Mouse (Mus musculus): ENCODE data around the gene Spatc1l. TPM values are rescaled to one million over a fixed set of nuclear protein-coding genes. Genes with fewer than 3 reads are reported as not detected.

Gene Spatc1l
- polyA plus RNA-seq, 2 experiments from 2014 or later, result not detected

DNA sequence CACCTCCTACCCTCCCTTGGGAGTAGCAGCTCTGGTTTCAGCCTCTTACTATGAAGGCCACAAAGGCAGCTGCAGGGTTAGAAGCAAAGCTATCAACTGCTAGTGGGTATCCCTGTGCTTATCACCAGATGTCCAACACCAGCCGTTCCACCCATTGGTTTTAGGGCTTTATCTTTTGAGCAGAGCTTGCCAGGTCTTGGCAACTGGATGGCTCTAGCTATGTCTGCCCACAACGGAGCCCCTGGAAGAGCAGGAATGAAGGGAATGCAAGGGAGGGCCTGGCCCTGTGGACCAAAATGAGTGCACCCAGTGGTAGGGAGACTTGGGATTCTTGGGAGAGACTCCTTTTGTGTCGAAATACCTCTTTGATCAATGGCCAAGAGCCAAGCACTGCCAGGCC is 40.6 kb downstream of the Spatc1l start:
- ATAC-seq, result no peak

DNA sequence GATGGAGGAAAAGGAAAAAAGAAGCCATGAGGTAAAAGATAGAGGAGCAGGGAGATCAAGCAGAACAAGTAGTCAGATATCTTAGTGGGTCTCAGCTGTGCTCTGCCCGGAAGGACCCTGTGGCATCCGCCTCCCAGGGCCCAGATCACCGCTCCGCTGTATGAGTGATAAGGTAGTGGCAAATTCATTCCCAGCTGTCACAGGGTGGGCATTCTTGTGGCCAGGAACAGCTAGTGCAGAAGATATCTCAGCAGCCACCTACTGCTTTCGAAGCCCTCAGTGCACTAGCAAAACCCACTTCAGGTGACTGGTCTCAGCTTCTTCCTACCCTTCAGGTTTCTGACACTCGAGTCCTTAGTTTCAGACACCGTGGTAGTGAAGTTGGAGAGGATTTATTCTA is 50.4 kb downstream of the Spatc1l start:
- no peak for ATAC-seq

Other genes with a start within 250 kb of the Spatc1l start
- 1 to 10 TPM; 2.0 to 2.6 TPM for gene Dip2a, start 217.0 kb upstream of the Spatc1l start, polyA plus RNA-seq (2017; shearing (Covaris generic))
- gene AC141477.1, start 121.8 kb upstream of the Spatc1l start, polyA plus RNA-seq (2017; shearing (Covaris generic)), result 1 to 10 TPM in 1 of 2 experiments, not detected in 1; 4.9 TPM
- 10 to 100 TPM in 1 of 2 experiments, 1 to 10 TPM in 1; 8.6 to 11.8 TPM for gene Pcnt, start 119.5 kb upstream of the Spatc1l start, polyA plus RNA-seq (2017; shearing (Covaris generic))
- gene 2610028H24Rik, start 113.2 kb upstream of the Spatc1l start, polyA plus RNA-seq (2017; shearing (Covaris generic)), result under 1 TPM in 1 of 2 experiments, not detected in 1; 0.24 TPM
- 10 to 100 TPM; 47.6 to 56.5 TPM for gene Mcm3ap, start 93.3 kb upstream of the Spatc1l start, polyA plus RNA-seq (2017; shearing (Covaris generic))
- gene Ybey, start 93.2 kb upstream of the Spatc1l start, polyA plus RNA-seq (2017; shearing (Covaris generic)), result 1 to 10 TPM; 3.2 to 4.1 TPM
- gene Lss, start 30.7 kb upstream of the Spatc1l start, polyA plus RNA-seq (2017; shearing (Covaris generic)), result 10 to 100 TPM; 13.8 to 15.3 TPM
- not detected for gene Ftcd, start 13.4 kb downstream of the Spatc1l start, polyA plus RNA-seq (2017; shearing (Covaris generic))
- not detected for gene Col6a2, start 61.4 kb downstream of the Spatc1l start, polyA plus RNA-seq (2017; shearing (Covaris generic))
- gene Col6a1, start 163.9 kb downstream of the Spatc1l start, polyA plus RNA-seq (2017; shearing (Covaris generic)), result not detected